Mouse (Mus musculus): ENCODE measurements around the gene Sap30bp. TPM values are rescaled to one million over a fixed set of nuclear protein-coding genes. Genes with fewer than 3 reads are reported as not detected.

Gene Sap30bp
- total RNA-seq (2012; rRNA removed): 72.2 and 83.6 TPM in 2 replicates
- 256 and 275 TPM in 2 replicates for total RNA-seq (2014; rRNA removed)
- polyA plus RNA-seq (2012; ENCODE audit: insufficient read length, low read depth): 167 and 219 TPM in 2 replicates

DNA sequence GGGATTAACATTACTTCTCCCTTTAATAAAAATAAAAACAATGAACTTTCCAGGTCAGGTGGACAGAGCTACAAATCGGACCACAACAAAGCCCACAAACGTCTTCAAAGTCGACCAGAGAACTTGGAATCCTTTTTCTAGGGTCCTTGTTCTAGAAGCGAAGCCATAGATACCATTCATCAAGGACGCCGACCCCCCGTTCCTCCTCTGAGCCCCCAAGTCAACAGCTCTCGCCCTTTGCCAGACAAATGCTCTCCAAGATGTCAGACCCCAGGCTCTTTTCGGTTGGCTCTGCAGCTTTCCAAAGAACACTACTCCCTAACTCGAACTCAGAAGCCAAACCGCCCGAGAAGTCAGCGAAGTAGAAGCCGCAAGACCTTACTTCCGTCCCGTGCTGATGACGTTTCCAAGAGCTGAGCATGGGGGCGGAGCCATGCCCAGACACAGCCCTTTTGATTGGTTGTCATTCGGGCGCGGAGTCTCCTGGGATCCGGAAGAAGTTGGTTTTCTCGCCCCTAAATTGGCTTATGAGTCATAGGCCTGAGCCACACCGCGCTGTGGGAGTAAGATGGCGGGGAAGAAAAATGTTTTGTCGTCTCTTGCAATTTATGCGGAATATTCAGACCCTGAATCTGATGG lies at the start of gene Sap30bp, which contains the start of gene Recql5:
Sap30bp (plus strand) TSS at position 175 of the 639 bp plus-strand sequence.
Recql5 (minus strand) TSS at position 370 of the 639 bp plus-strand sequence.
- H3K4me3 ChIP-seq (replicated peaks in 1 of 3; ENCODE audit: low read depth in 2 of 3, low read length in 2 of 3, poor library complexity in 1 of 3): peak within 1 kb of the TSS; percentile 82 to 96 (median 93)
- DNase-seq (ENCODE audit: extremely low read depth): peak; percentile 100
- TF ChIP-seq UBTF (IDR thresholded peaks at IDR 0.05; ENCODE audit: low read depth, low read length) (no peak), IRF4 (IDR thresholded peaks at IDR 0.05; ENCODE audit: low read depth, low read length) (peak; percentile 78), CHD2 (IDR thresholded peaks at IDR 0.05; ENCODE audit: low read length) (peak; percentile 92), ZKSCAN1 (IDR thresholded peaks at IDR 0.05; ENCODE audit: borderline replicate concordance, low read depth, low read length) (no peak), MAZ (IDR thresholded peaks at IDR 0.05; ENCODE audit: low read depth, low read length) (peak; percentile 74), NRF1 (IDR thresholded peaks at IDR 0.05; ENCODE audit: low read depth, low read length) (peak; percentile 51), ELF1 (IDR thresholded peaks at IDR 0.05; ENCODE audit: low read depth, low read length) (peak; percentile 100), SIN3A (IDR thresholded peaks at IDR 0.05; ENCODE audit: low read length) (peak; percentile 100), MYC (IDR thresholded peaks at IDR 0.05; ENCODE audit: low read depth, low read length) (peak; percentile 81), JUN (IDR thresholded peaks at IDR 0.05; ENCODE audit: insufficient read depth, low read depth, low read length) (peak; percentile 74), PAX5 (IDR thresholded peaks at IDR 0.05; ENCODE audit: low read length) (no peak), EP300 (IDR thresholded peaks at IDR 0.05; ENCODE audit: low read length) (no peak), MAX (IDR thresholded peaks at IDR 0.05; ENCODE audit: low read length) (peak; percentile 82), HCFC1 (IDR thresholded peaks at IDR 0.05; ENCODE audit: low read depth, low read length) (peak; percentile 96), CTCF (conservative IDR thresholded peaks at IDR 0.05 in 1 of 2, IDR thresholded peaks at IDR 0.05 in 1 of 2; ENCODE audit: low read depth in 2 of 2, low read length in 2 of 2) (no peak), MXI1 (IDR thresholded peaks at IDR 0.05; ENCODE audit: low read depth, low read length) (peak; percentile 95), POLR2AphosphoS2 (IDR thresholded peaks at IDR 0.05; ENCODE audit: low read depth, low read length) (peak; percentile 81; the same call in 1 of the 2 replicates), NELFE (IDR thresholded peaks at IDR 0.05; ENCODE audit: low read depth, low read length) (peak; percentile 84), E2F4 (IDR thresholded peaks at IDR 0.05; ENCODE audit: insufficient replicate concordance, low read depth, low read length) (peak; percentile 73; the same call in 1 of the 2 replicates), USF1 (IDR thresholded peaks at IDR 0.05; ENCODE audit: low read depth, low read length) (no peak), RCOR1 (conservative IDR thresholded peaks at IDR 0.05; ENCODE audit: low read depth, low read length) (no peak), TBP (conservative IDR thresholded peaks at IDR 0.05; ENCODE audit: low read depth, low read length) (peak; percentile 91), TCF12 (IDR thresholded peaks at IDR 0.05; ENCODE audit: low read depth, low read length) (peak; percentile 75; the same call in 1 of the 2 replicates), USF2 (conservative IDR thresholded peaks at IDR 0.05; ENCODE audit: low read depth, low read length) (no peak), ZNF384 (IDR thresholded peaks at IDR 0.05; ENCODE audit: low read depth, low read length) (no peak), ZMIZ1 (IDR thresholded peaks at IDR 0.05; ENCODE audit: low read depth, low read length) (peak; percentile 77; the same call in 1 of the 2 replicates), ETS1 (conservative IDR thresholded peaks at IDR 0.05; ENCODE audit: low read depth, low read length) (no peak), ZC3H11A (IDR thresholded peaks at IDR 0.05; ENCODE audit: low read depth, low read length) (no peak), BHLHE40 (IDR thresholded peaks at IDR 0.05; ENCODE audit: low read depth, low read length) (peak; percentile 55), GABPA (IDR thresholded peaks at IDR 0.05; ENCODE audit: insufficient replicate concordance, low read depth, low read length) (peak; percentile 40; the same call in 1 of the 2 replicates), CHD1 (IDR thresholded peaks at IDR 0.05; ENCODE audit: low read depth, low read length) (no peak), MEF2A (IDR thresholded peaks at IDR 0.05; ENCODE audit: borderline replicate concordance, low read depth, low read length) (peak; percentile 98), POLR2A (IDR thresholded peaks at IDR 0.05; ENCODE audit: low read depth, low read length) (peak; percentile 91), KAT2A (IDR thresholded peaks at IDR 0.05; ENCODE audit: insufficient replicate concordance, low read length) (peak; percentile 91; the same call in 1 of the 2 replicates), RAD21 (IDR thresholded peaks at IDR 0.05; ENCODE audit: low read depth, low read length) (no peak), JUND (conservative IDR thresholded peaks at IDR 0.05; ENCODE audit: low read depth, low read length) (peak; percentile 78), MAFK (IDR thresholded peaks at IDR 0.05; ENCODE audit: insufficient replicate concordance, low read length) (no peak; the same call in 1 of the 2 replicates), SMC3 (IDR thresholded peaks at IDR 0.05; ENCODE audit: low read depth, low read length) (no peak)
- dilution Hi-C loops (cut with MboI; ENCODE audit: extremely low pct_ligation_motif_present, extremely low pct_unique_long_range_greater_than_20kb, low sequenced_read_pairs) (no loop called here), in situ Hi-C loops (cut with MboI; ENCODE audit: low pct_ligation_motif_present, low pct_unique_long_range_greater_than_20kb, low sequenced_read_pairs) (loop anchor here (5.0 kb wide), 1 partner anchor 74 kb away; no protein-coding TSS in a partner anchor)
- peaks cover 25 to 61% of the 10 kb centered on the region in 2 experiments for H3K4me1 ChIP-seq (ENCODE audit: control insufficient read depth in 1 of 2, insufficient read depth in 2 of 2)
- peak within 1 kb of the TSS; percentile 99 for H3K4me2 ChIP-seq (ENCODE audit: insufficient read depth, low read depth, poor library complexity, severe bottlenecking)
- H3K79me2 ChIP-seq (replicated peaks; ENCODE audit: control insufficient read depth, extremely low read depth, insufficient read depth, poor library complexity, severe bottlenecking): peaks cover 48% of the 10 kb centered on the region
- H3K9ac ChIP-seq (ENCODE audit: insufficient read depth, low read depth): peak within 1 kb of the TSS; percentile 88
- no peaks in the 10 kb centered on the region for H3K27me3 ChIP-seq (replicated peaks)
- H3K9me3 ChIP-seq (replicated peaks; ENCODE audit: low read length): no peaks in the 10 kb centered on the region
- H3K27ac ChIP-seq (ENCODE audit: insufficient read depth, low read depth): peak within 1 kb of the TSS; percentile 38
- peaks cover 24 to 44% of the 10 kb centered on the region in 2 experiments for H3K36me3 ChIP-seq (replicated peaks in 1 of 2; ENCODE audit: control insufficient read depth in 1 of 2, insufficient read depth in 1 of 2, low read length in 1 of 2)
